Mouse (Mus musculus) retina, adult 2 months (tissue): Measurements from ENCODE around the gene Arf6.
"Not testable (repeated sequence)": the region's sequence is repeated elsewhere in the genome, so short reads cannot be mapped to it uniquely, and the experiment has no call there.

Source experiments
- DNase-seq: peaks from one replicate; pipeline ENCODE4 v3.0.0-alpha.2; 2012; ENCODE audit warnings: low read depth, low spot score

The Arf6 gene

DNA sequence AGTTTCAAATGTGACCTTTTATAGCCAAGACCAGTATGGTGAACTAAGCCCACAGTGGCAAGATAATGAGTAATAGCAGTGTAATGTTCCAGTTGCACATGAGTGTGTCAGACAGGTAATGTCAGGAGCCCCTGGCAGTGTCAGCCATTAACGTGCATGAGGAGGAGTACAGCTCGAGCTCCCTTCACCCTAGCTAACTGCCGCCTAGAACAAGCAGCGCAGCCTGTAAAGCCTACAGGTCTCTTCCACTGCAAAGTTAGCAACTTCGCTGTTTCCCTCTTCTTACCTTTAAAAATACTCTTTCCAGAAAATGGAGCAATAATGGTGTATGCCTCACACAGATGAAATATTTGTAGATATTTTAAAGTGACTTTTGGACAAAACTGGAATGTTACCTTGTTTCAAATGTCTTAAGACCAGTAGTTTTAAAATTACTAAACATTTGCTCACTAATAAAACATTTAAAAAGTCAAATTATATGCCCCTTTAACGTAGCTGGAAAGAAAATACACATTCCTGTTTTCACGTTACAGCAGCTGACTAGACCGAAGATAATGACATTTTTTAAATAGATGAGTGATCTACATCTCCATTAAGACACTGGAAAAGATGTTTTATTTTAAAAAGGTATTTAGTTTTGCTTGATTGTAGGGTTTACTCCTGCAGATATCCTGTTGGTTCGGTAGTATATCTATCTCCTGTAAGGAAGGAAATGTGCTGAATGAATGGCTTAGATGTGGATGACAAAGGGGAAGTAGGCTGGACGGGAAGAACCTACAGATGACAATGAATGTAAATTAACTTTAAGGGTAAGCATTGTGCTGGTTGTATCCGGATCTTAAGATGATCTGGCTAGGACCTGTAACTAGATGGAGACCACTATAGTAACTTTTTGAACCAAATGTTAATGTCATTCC, 2.2 kb downstream of the Arf6 start:
- no peak for DNase-seq

- DNase-seq, result no peak
Observed at GRCm38 (mm10) chr12:69376132-69376531, 4.2 kb downstream of the Arf6 start.

- DNase-seq, result no peak
Observed at GRCm38 (mm10) chr12:69377188-69377587, 5.2 kb downstream of the Arf6 start.

- DNase-seq, result not testable (repeated sequence)
Observed at GRCm38 (mm10) chr12:69377636-69378035, 5.7 kb downstream of the Arf6 start.

GRCm38 (mm10) chr12:69378558-69379454, 6.9 kb downstream of the Arf6 start:
- DNase-seq, result no peak

DNA sequence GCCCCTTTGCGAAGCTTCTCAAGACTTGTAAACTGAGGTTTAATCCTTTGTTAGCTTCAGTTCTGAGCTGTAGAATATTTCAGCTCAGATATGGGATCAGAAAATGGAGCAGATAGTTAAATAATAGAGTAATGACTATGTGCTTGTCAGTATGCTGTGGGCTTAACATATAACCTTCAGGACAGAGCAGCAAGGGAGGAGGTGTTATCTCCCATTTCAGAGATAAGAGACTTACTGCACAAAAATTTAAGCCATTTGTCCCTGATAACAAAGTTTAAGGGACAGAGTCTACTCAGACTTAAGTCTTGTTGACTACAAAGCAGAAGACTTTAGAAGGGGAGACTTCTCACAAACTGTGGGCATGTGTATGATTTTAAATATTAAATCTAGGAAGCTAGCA, 10.9 kb downstream of the Arf6 start:
- no peak for DNase-seq

DNA sequence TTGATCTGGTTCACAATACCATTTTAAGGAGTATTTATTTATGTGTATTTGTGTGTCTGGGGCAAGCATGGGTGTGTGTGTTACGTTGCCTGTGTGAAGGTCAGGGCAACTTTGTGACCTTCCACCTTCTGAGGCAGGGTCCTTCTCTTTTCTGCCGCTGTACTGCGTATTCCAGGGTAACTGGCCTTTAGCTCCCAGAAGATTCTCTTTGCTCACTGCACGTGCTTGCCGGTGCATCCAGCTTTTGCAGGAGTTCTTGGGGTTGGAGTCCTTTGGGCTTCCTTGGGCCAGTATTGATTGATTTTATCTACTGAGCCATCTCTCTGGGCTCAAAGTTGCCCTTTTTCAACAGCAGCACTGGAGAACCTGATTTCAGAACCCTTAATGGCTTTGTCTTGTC, 12.7 kb downstream of the Arf6 start:
- no peak for DNase-seq

DNA sequence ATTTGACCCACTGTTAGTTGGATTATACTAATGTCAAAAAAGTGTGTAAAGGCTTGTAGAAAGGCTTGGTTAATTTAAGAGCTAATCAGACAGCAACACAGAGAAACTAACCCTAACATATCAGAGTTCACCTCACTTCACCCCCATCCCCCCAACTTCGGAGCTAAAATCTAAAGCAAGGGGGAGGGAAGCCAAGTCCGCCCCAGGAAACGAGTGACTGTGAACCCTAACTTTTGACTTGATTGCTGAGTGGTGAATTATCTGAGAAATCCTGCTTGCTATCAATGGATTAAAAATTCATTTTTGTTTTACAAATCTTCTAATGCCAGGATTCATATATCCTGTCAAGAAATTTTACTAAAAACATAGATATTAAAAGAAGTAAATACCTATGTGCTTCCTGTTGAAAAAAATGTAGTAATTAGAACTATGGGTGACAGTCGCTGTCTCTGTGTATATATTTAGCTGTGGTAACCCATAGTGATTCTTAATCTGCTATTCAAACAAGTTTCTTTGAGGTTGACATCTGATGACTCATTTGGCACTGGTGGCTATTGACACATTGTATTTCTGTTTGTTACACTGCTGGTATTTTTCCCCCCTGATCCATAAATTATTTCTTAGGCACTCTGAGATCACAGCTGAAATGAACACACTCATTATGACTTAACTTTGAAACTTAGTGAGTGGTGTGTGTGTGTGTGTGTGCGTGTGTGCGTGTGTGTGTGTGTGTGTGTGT, 13.8 kb downstream of the Arf6 start:
- DNase-seq, result no peak

DNA sequence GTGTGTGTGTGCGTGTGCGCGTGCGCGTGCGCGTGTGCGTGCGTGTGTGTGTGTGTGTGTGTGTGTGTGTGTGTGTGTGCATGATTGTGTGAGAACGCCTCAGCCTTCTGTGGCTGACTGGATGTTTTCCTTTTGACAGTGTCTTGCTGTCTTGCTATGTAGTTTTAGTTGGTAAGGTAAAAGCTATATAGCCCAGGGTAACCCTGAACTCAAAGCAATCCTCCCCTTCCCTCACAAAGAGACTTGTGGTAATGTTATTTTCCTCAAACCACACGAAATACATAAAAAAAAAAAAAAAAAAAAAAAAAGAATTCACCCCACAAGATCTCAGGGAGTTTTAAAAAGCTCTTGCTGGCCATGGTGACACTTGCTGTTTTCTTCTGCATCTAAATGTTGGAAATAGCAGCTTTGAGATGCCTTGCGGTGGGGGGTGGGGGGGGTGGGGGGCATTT, 14.4 kb downstream of the Arf6 start:
- not testable (repeated sequence) for DNase-seq

DNA sequence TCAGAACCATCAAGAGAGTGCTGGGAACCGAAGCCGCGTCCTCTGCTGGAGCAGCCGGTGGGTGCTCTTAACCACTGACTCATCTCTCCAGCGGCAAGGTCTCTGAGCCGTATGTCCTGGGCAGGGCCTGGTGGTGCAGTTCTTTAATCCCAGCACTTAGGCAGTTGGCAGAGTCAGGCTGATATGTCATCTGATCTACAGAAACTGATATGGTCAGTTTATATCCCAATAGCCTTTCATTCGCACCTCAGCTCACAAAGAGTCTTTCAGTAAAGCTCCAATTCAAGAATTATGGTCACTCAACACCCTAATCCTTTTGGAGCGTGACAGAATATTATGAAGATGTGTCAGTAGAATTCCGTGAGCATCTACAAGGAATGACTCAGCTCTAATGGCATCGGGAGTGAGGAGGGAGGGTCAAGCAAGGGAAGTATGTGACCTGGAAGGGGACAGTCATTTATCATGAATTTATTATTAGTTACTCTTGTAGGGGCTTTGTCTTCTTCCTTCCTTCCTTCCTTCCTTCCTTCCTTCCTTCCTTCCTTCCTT, 16.4 kb downstream of the Arf6 start:
- no peak for DNase-seq

- no peak for DNase-seq
Observed at GRCm38 (mm10) chr12:69389273-69389938, 17.5 kb downstream of the Arf6 start.

DNA sequence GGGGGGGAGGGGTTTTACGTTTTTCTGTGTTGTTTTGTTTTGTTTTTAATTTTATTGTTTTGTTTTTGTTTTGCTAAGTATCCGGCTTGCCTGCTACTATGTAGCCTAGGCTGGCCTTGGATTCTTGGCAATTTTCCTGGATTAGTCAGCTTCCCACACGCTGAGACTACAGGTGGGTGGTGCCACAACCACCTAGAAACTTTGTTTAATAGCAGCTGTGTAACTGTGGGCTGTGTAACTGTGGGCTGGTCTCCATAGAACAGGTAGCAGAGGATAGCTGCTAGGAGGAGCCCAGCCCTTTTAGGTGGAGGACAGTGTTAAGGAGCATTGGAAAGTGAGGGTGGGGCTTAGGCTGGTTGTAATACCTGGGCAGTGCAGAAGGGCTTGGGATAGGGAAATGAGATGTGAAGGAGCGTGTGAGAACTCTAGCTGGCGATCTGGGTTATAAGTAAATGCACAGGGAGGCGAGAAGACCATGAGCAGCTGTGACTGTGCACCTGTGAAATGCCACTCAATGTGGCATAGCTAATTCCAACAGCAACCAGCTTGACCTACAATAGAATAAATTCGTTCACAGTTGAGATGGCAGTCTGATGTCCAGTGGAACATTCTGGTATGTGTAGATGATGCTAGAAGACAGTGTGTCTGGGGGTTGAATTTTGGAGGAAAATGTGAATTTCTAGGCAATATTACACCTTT, 18.2 kb downstream of the Arf6 start:
- DNase-seq, result no peak

DNA sequence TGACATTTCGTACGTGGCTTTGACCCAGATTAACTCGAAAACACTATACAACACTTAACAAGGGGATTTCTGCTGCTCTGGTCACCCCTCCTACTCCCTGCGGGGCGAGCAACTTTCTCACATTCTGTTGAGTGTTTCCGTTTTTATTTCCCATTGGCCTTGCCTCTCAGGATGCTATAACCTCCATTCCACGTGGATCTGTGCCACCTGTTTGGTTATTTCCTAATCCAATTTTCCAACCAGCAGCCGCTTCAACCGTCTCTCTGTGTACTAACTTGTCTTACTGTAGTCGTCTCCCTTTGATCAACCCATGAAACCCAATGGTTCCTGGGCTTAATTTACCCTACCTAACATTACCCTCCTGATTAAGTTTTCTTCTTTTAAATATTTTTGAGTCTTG, 21.1 kb downstream of the Arf6 start:
- DNase-seq, result no peak

DNA sequence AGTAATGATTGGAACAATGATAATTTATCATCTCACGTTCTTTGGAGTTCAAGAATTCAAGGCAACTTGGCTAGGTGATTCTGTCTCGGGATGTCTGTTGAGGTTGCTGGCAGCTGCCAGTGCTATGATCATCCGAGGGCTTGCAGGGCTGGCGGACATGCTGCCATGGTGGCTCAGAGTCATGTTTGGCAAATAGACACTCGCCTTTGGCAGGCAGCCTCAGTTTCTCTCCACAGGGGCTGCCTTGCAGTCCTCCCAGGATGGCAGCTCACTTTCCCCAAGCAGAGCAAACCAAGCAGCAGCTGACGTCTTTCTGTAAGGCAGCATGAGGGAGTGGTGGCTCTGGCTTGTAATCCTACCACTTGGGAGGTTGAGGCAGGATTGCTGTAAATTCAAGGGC, 22.5 kb downstream of the Arf6 start:
- no peak for DNase-seq

DNA sequence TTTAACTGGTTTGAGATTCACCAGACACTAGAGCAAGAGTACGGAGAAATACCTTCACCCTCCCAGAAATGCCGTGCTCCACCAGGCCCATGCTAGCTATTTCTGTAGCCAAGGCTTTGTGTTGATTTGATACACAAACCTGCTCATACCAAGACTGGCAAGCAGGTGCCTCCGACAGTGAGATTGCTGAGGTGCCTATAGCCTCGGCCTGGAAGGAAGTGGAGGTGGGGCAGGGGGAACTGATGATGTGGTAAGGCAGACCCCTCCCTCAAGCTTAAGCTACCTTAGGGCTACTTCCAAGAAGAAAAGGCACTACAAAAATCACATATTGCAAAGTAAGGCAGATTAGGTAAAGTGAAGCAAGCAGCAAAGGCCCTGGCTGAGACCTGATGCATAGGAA, 28.4 kb downstream of the Arf6 start:
- no peak for DNase-seq

- no peak for DNase-seq
Observed at GRCm38 (mm10) chr12:69400871-69401286, 28.9 kb downstream of the Arf6 start.

DNA sequence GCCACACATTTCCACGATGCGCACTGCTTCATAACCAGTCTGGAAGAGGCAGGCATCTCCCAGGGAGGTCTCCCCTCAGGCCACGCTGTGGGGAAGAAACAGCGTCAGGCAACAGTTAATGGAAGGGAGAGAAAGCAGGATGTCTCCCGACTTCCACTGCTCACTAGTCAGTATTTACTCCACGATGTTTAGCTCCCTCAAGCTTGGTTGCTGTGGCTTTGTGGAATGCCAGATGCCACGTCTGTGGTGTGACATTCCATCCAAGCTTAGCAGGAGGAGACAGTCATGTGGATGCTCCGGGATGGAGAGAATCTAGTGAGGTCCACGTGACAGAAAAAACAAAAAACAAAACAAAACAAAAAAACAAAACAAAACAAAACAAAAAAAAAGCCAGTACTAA, 30.1 kb downstream of the Arf6 start:
- no peak for DNase-seq

GRCm38 (mm10) chr12:69402594-69403167, 30.7 kb downstream of the Arf6 start:
- DNase-seq, result no peak

DNA sequence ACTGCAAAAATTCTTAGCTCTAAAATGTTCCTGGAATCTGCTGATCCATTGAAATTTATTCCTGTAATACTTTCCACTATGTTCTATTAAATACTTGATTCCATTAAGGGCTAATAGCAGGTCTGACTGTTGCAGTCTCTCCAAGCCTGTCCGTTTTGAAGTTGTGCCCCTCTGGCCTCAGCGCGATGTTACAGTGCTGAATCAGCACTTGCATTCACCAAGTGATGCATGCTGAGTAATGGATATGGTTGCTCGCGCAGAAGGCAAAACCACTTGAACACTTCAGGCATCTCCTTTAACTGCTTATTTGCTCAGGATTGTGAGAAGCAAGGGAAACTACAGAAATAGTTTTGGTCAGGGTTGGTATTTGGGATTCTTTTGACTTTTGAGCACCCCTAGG, 38.8 kb downstream of the Arf6 start:
- DNase-seq, result no peak

DNA sequence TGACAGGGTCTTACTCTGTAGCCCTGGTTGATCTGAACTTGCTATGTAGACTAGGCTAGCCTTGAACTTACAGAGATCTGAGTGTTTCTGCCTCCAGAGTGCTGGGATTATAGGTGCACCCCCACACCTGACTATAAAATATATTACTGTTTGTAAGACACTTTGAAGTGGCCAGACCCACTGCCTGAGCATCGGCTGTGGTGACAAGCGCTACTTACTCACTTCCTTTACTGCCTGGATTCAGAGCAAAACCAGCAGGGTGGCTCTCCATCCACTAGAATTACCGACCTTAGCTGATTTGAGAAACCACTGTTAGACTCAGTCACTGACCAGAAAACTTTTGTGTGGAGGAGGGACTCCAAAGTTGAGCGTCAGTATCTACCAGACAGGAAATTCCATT, 40.0 kb downstream of the Arf6 start:
- DNase-seq, result no peak
